Mouse (Mus musculus) embryonic facial prominence, embryonic 14.5 days (tissue): ENCODE measurements around the gene Atp13a4. TPM values are rescaled to one million over a fixed set of nuclear protein-coding genes. Genes with fewer than 3 reads are reported as not detected.

Experiments used
- ATAC-seq: fragments of 200-750 bp; cut with Nextera tagmentation; 2 replicates; pipeline ENCODE4 v1.8.0; 2017; ENCODE audit warnings: low read depth, moderate number of reproducible peaks, moderate TSS enrichment
- DNase-seq: peaks from one replicate; pipeline ENCODE4 v3.0.0-alpha.2; 2015; ENCODE audit warnings: low spot score
- H3K27ac ChIP-seq: fragments of 300-500 bp; sonication (generic); replicated peaks from 2 replicates; pipeline ENCODE4 v1.5.1; 2014; ENCODE audit warnings: low read depth, mild to moderate bottlenecking, low read length, moderate library complexity
- H3K27me3 ChIP-seq: fragments of 300-500 bp; sonication (generic); replicated peaks from 2 replicates; pipeline ENCODE4 v1.6.1; 2014; ENCODE audit warnings: low read length; ENCODE audit not compliant: control insufficient read depth, insufficient read depth
- H3K36me3 ChIP-seq: fragments of 300-500 bp; sonication (generic); 2 replicates; pipeline ENCODE4 v1.6.1; 2014; ENCODE audit warnings: low read length, mixed read lengths; ENCODE audit not compliant: control insufficient read depth, insufficient read depth
- H3K4me1 ChIP-seq: fragments of 300-500 bp; sonication (generic); 2 replicates; pipeline ENCODE4 v1.6.1; 2014; ENCODE audit warnings: antibody characterized with exemption, low read length; ENCODE audit not compliant: control insufficient read depth, insufficient read depth
- H3K4me2 ChIP-seq: fragments of 300-500 bp; sonication (generic); 2 replicates; pipeline ENCODE4 v1.6.1; 2014; ENCODE audit warnings: low read depth, mild to moderate bottlenecking, low read length, moderate library complexity, mixed read lengths
- H3K4me3 ChIP-seq: fragments of 300-500 bp; sonication (generic); 2 replicates; pipeline ENCODE4 v1.5.1; 2014; ENCODE audit warnings: low read depth, mild to moderate bottlenecking, low read length
- H3K9ac ChIP-seq: fragments of 300-500 bp; sonication (generic); 2 replicates; pipeline ENCODE4 v1.6.1; 2014; ENCODE audit warnings: low read depth, mild to moderate bottlenecking, low read length, moderate library complexity, mixed read lengths
- H3K9me3 ChIP-seq: fragments of 300-500 bp; sonication (generic); 2 replicates; pipeline ENCODE4 v1.6.1; 2016; ENCODE audit warnings: low read length; ENCODE audit not compliant: control insufficient read depth
- WGBS: fragments of 180-500 bp; shearing (Covaris S2); extraction: QIAGEN DNeasy Blood & Tissue Kit; methylation state at CpG from one replicate; pipeline ENCODE4 v1.1.7; 2014; 5-methylcytosine and 5-hydroxymethylcytosine counted together
- polyA plus RNA-seq: library from polyadenylated mRNA; unstranded; fragments of >200 nt; fragmentation: Nextera tagmentation; extraction: Ambion mirVana; gene quantifications from 2 replicates; pipeline ENCODE4 v1.2.1, GENCODE M21; 2014

Atp13a4 gene
- polyA plus RNA-seq, 1 experiment from 2014 or later = 0.68 TPM

GRCm38 (mm10) chr16:29541261-29541683 is 3.4 kb downstream of the Atp13a4 start:
- Histone ChIP-seq H3K27ac (no peak overlapping the region), H3K4me3 (no peak overlapping the region), H3K9ac (no peak overlapping the region), H3K36me3 (no peaks in the 10 kb centered on the region), H3K9me3 (no peaks in the 10 kb centered on the region), H3K27me3 (no peaks in the 10 kb centered on the region), H3K4me2 (no peak overlapping the region), H3K4me1 (no peaks in the 10 kb centered on the region)
- ATAC-seq (no peak), DNase-seq (peak; percentile 12)
- 68% methylated on average over 11 of the region's 11 CpGs for WGBS

GRCm38 (mm10) chr16:29539906-29540305 is 4.8 kb downstream of the Atp13a4 start:
- H3K27me3 ChIP-seq = no peaks in the 10 kb centered on the region
- DNase-seq (no peak), ATAC-seq (no peak)
- H3K9me3 ChIP-seq = no peaks in the 10 kb centered on the region
- H3K4me2 ChIP-seq = no peak overlapping the region
- no peak overlapping the region for H3K9ac ChIP-seq
- H3K27ac ChIP-seq = no peak overlapping the region
- no peaks in the 10 kb centered on the region for H3K4me1 ChIP-seq
- H3K4me3 ChIP-seq = no peak overlapping the region
- no peaks in the 10 kb centered on the region for H3K36me3 ChIP-seq

GRCm38 (mm10) chr16:29536411-29537204 is 8.1 kb downstream of the Atp13a4 start:
- Histone ChIP-seq H3K4me1 (no peaks in the 10 kb centered on the region), H3K27me3 (no peaks in the 10 kb centered on the region), H3K4me3 (no peak overlapping the region), H3K9ac (no peak overlapping the region), H3K36me3 (no peaks in the 10 kb centered on the region), H3K9me3 (no peaks in the 10 kb centered on the region), H3K27ac (no peak overlapping the region), H3K4me2 (no peak overlapping the region)
- ATAC-seq = no peak
- WGBS = 75% methylated on average over 15 of the region's 15 CpGs
- peak; percentile 21 for DNase-seq

GRCm38 (mm10) chr16:29535866-29536265 is 8.8 kb downstream of the Atp13a4 start:
- Histone ChIP-seq H3K9ac (no peak overlapping the region), H3K4me3 (no peak overlapping the region), H3K4me1 (no peaks in the 10 kb centered on the region), H3K36me3 (no peaks in the 10 kb centered on the region), H3K4me2 (no peak overlapping the region), H3K27ac (no peak overlapping the region), H3K27me3 (no peaks in the 10 kb centered on the region), H3K9me3 (no peaks in the 10 kb centered on the region)
- ATAC-seq = no peak
- DNase-seq = no peak
- WGBS = 86% methylated on average over 4 of the region's 4 CpGs

- Histone ChIP-seq H3K27ac (no peak overlapping the region), H3K9ac (no peak overlapping the region), H3K9me3 (no peaks in the 10 kb centered on the region), H3K36me3 (no peaks in the 10 kb centered on the region), H3K4me1 (no peaks in the 10 kb centered on the region), H3K4me3 (no peak overlapping the region), H3K27me3 (no peaks in the 10 kb centered on the region), H3K4me2 (no peak overlapping the region)
- 69% methylated on average over 6 of the region's 6 CpGs for WGBS
- ATAC-seq (no peak), DNase-seq (no peak)
Measured at GRCm38 (mm10) chr16:29533641-29534040, 11.0 kb downstream of the Atp13a4 start.

- Histone ChIP-seq H3K27ac (no peak overlapping the region), H3K9me3 (no peaks in the 10 kb centered on the region), H3K36me3 (no peaks in the 10 kb centered on the region), H3K4me1 (no peaks in the 10 kb centered on the region), H3K27me3 (no peaks in the 10 kb centered on the region), H3K4me2 (no peak overlapping the region), H3K4me3 (no peak overlapping the region), H3K9ac (no peak overlapping the region)
- DNase-seq (no peak), ATAC-seq (no peak)
- 93% methylated on average over 6 of the region's 6 CpGs for WGBS
Measured at GRCm38 (mm10) chr16:29527085-29527484, 17.6 kb downstream of the Atp13a4 start.

GRCm38 (mm10) chr16:29526585-29526984 is 18.1 kb downstream of the Atp13a4 start:
- H3K9me3 ChIP-seq = no peaks in the 10 kb centered on the region
- DNase-seq = no peak

GRCm38 (mm10) chr16:29512495-29512894 is 32.2 kb downstream of the Atp13a4 start:
- no peak for ATAC-seq
- no peaks in the 10 kb centered on the region for H3K36me3 ChIP-seq
- no peak overlapping the region for H3K4me2 ChIP-seq
- no peak overlapping the region for H3K27ac ChIP-seq
- H3K27me3 ChIP-seq = no peaks in the 10 kb centered on the region; the same call in 1 of the 2 replicates
- no peak overlapping the region for H3K9ac ChIP-seq
- DNase-seq = no peak
- no peaks in the 10 kb centered on the region for H3K9me3 ChIP-seq
- no peaks in the 10 kb centered on the region for H3K4me1 ChIP-seq
- H3K4me3 ChIP-seq = no peak overlapping the region
- WGBS = 77% methylated on average over 3 of the region's 3 CpGs

More at GRCm38 (mm10) chr16:29526585-29526984, 18.1 kb downstream of the Atp13a4 start:
- WGBS = 86% methylated on average over 8 of the region's 8 CpGs
- Histone ChIP-seq H3K4me3 (no peak overlapping the region), H3K9ac (no peak overlapping the region), H3K4me2 (no peak overlapping the region), H3K27ac (no peak overlapping the region), H3K27me3 (no peaks in the 10 kb centered on the region), H3K4me1 (no peaks in the 10 kb centered on the region), H3K36me3 (no peaks in the 10 kb centered on the region)
- no peak for ATAC-seq

GRCm38 (mm10) chr16:29510743-29511142 is 33.9 kb downstream of the Atp13a4 start:
- DNase-seq (no peak), ATAC-seq (no peak)
- no peak overlapping the region for H3K4me2 ChIP-seq
- H3K4me1 ChIP-seq = no peaks in the 10 kb centered on the region
- 74% methylated on average over 7 of the region's 7 CpGs for WGBS
- H3K27ac ChIP-seq = no peak overlapping the region
- H3K9me3 ChIP-seq = no peaks in the 10 kb centered on the region
- no peaks in the 10 kb centered on the region; the same call in 1 of the 2 replicates for H3K27me3 ChIP-seq
- H3K4me3 ChIP-seq = no peak overlapping the region
- H3K9ac ChIP-seq = no peak overlapping the region
- no peaks in the 10 kb centered on the region for H3K36me3 ChIP-seq
